Comparison of ENCODE assay signal across 9 mouse cellular contexts in the genomic region with DNA sequence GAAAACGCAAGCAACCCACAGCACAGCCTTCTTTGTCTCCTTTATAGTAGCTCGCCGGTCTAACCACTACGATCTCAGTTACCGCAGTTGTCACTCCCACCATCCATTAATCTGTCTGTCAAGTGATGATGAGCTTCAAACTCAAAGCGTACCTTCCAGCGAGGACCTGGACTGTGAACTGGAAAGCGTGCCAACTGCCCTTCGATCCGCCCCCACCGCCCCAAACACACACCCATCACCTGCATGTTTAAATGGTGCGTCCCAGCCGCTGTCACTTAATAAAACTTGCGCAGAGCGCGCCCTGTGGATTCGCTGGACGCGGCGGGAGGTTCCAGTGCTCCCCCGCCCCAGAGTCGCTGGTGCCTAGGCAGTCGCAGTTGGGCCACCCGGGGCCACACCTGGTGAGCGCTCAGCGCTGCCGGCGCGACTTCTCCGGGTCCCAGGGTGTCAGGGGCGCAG. TPM values are rescaled to one million over a fixed set of nuclear protein-coding genes. Genes with fewer than 3 reads are reported as not detected.
DNase-seq lines count a peak whose midpoint lies in the region; ATAC-seq lines count a peak whose summit lies in the region.
"Had no signal": no experiment of that assay in that cellular context is flagged by ENCODE, and none has a peak within 500 bp of the region (broad histone marks: within the 10 kb centered on the region; RNA-seq: fewer than 3 reads in every experiment).

TSS of gene Slc5a8 (plus strand) at position 361 of the 459 bp plus-strand sequence.

- no peak within 1 kb of the TSS for H3K9ac ChIP-seq in heart, embryonic 16.5 days (ENCODE audit: low read length)
- 0 out of 2 replicates have a peak within 1 kb of the TSS, but pooled peaks have one; percentile 13 for H3K9ac ChIP-seq in forebrain, embryonic 16.5 days (replicated peaks; ENCODE audit: low read depth, low read length)
- peak within 1 kb of the TSS; percentile 14; the same call in 1 of the 2 replicates for H3K9ac ChIP-seq in neural tube, embryonic 15.5 days (replicated peaks)

- peak within 1 kb of the TSS; percentile 58 for H3K4me2 ChIP-seq in heart, embryonic 16.5 days (ENCODE audit: low read depth, low read length)
- H3K4me2 ChIP-seq in forebrain, embryonic 16.5 days (ENCODE audit: low read length): peak within 1 kb of the TSS; percentile 61
- peak within 1 kb of the TSS; percentile 86 for H3K4me2 ChIP-seq in neural tube, embryonic 15.5 days

- no peak within 1 kb of the TSS for H3K27ac ChIP-seq in heart, embryonic 16.5 days (ENCODE audit: low read length)
- H3K27ac ChIP-seq in forebrain, embryonic 16.5 days (ENCODE audit: low read length): no peak within 1 kb of the TSS
- no peak within 1 kb of the TSS for H3K27ac ChIP-seq in neural tube, embryonic 15.5 days (replicated peaks)

- peaks cover 4% of the 10 kb centered on the region; the same call in 1 of the 2 replicates for H3K4me1 ChIP-seq in heart, embryonic 16.5 days (ENCODE audit: control insufficient read depth, insufficient read depth, low read length)
- H3K4me1 ChIP-seq in forebrain, embryonic 16.5 days (replicated peaks; ENCODE audit: control insufficient read depth, insufficient read depth, low read length): peaks cover 8% of the 10 kb centered on the region
- H3K4me1 ChIP-seq in neural tube, embryonic 15.5 days: peaks cover 11% of the 10 kb centered on the region

- no peaks in the 10 kb centered on the region for H3K36me3 ChIP-seq in heart, embryonic 16.5 days (ENCODE audit: control insufficient read depth, insufficient read depth)
- H3K36me3 ChIP-seq in forebrain, embryonic 16.5 days (ENCODE audit: control insufficient read depth, insufficient read depth): no peaks in the 10 kb centered on the region
- H3K36me3 ChIP-seq in neural tube, embryonic 15.5 days: no peaks in the 10 kb centered on the region

- H3K27me3 ChIP-seq in heart, embryonic 16.5 days (ENCODE audit: control insufficient read depth, insufficient read depth, low read length): peaks cover 32% of the 10 kb centered on the region
- H3K27me3 ChIP-seq in forebrain, embryonic 16.5 days (replicated peaks; ENCODE audit: control insufficient read depth, insufficient read depth, low read length): peaks cover 28% of the 10 kb centered on the region
- H3K27me3 ChIP-seq in neural tube, embryonic 15.5 days (replicated peaks): peaks cover 27% of the 10 kb centered on the region

- no peak for DNase-seq in heart, adult 8-10 months (ENCODE audit: low spot score)
- peak; percentile 80 to 87 for DNase-seq in kidney, postnatal 36 days
- DNase-seq in layer of hippocampus, postnatal 36 days: no peak
- DNase-seq in frontal cortex, postnatal 10 days (ENCODE audit: low spot score in 2 of 2): no peak
- DNase-seq in Muller cell, postnatal 12 days (ENCODE audit: inconsistent ontology term): no peak
- DNase-seq: cerebellum, postnatal 36 days had no signal

- peaks cover 3% of the 10 kb centered on the region; the same call in 1 of the 2 replicates for H3K9me3 ChIP-seq in heart, embryonic 16.5 days (replicated peaks; ENCODE audit: control insufficient read depth, low read length)
- H3K9me3 ChIP-seq in forebrain, embryonic 16.5 days (ENCODE audit: control insufficient read depth, low read length): no peaks in the 10 kb centered on the region
- H3K9me3 ChIP-seq in neural tube, embryonic 15.5 days (replicated peaks): no peaks in the 10 kb centered on the region

- WGBS in heart, embryonic 16.5 days: 4% methylated on average over 31 of the region's 31 CpGs
- WGBS in forebrain, embryonic 16.5 days: 3% methylated on average over 31 of the region's 31 CpGs
- WGBS in neural tube, embryonic 15.5 days: 2% methylated on average over 31 of the region's 31 CpGs

- H3K4me3 ChIP-seq in heart, embryonic 16.5 days (ENCODE audit: low read length): peak within 1 kb of the TSS; percentile 37
- peak within 1 kb of the TSS; percentile 42 for H3K4me3 ChIP-seq in forebrain, embryonic 16.5 days (replicated peaks; ENCODE audit: low read length)
- H3K4me3 ChIP-seq in neural tube, embryonic 15.5 days (replicated peaks): peak within 1 kb of the TSS; percentile 44

- ATAC-seq in heart, embryonic 16.5 days (replicated peaks; ENCODE audit: extremely low read depth, insufficient read depth, low FRiP score): no peak; the same call in 1 of the 2 replicates
- peak; percentile 33; the same call in 1 of the 2 replicates for ATAC-seq in forebrain, embryonic 16.5 days
- peak; percentile 28; the same call in 1 of the 2 replicates for ATAC-seq in neural tube, embryonic 15.5 days (ENCODE audit: low FRiP score)

RNA-seq across cellular contexts. Expression of gene Slc5a8, which starts in this region (rescaled TPM):
- polyA plus RNA-seq in heart, embryonic 16.5 days (2015; fragmentation: Nextera tagmentation; extraction: Ambion mirVana): 0.06 and 0.16 TPM in 2 replicates
- total RNA-seq in heart, adult 8-10 months (2022): not detected
- 0.08 TPM in 1 of 2 replicates, not detected in the other for polyA plus RNA-seq in forebrain, embryonic 16.5 days (2015; fragmentation: Nextera tagmentation; extraction: Ambion mirVana)
- polyA plus RNA-seq in neural tube, embryonic 15.5 days (2015; fragmentation: Nextera tagmentation; extraction: Ambion mirVana): 0.10 and 0.32 TPM in 2 replicates
- total RNA-seq in layer of hippocampus, postnatal 36 days (2021): not detected

Comparison
In these comparisons a context has a peak if more than half of its experiments do, and no peak if none do; other contexts are left out.
1. Peak in ATAC-seq, H3K4me3 ChIP-seq, H3K9ac ChIP-seq and H3K4me2 ChIP-seq in forebrain, embryonic 16.5 days; RNA of the gene not detected or under 1 TPM.
2. Peak in ATAC-seq, H3K4me3 ChIP-seq, H3K9ac ChIP-seq and H3K4me2 ChIP-seq in neural tube, embryonic 15.5 days; RNA of the gene not detected or under 1 TPM.
3. DNase-seq: peak in kidney, postnatal 36 days (2 of 2); none in heart, adult 8-10 months (single experiment), layer of hippocampus, postnatal 36 days (0 of 2), frontal cortex, postnatal 10 days (0 of 2) and Muller cell, postnatal 12 days (single experiment).
4. Peak in every context shown above with its lines, with median percentiles within 50 percentile points of each other: H3K4me2 ChIP-seq and H3K4me3 ChIP-seq.